Mouse (Mus musculus) inflammation-experienced regulatory T-cells, adult 16 weeks (primary cell): ENCODE data around the gene Arv1. TPM values are rescaled to one million over a fixed set of nuclear protein-coding genes. Genes with fewer than 3 reads are reported as not detected.

Experiments used
- polyA plus RNA-seq: library from polyadenylated mRNA; unstranded; fragments of 100-300 nt; shearing (Covaris generic); gene quantifications from one replicate; pipeline ENCODE4 v1.2.1, GENCODE M21; 2017

Gene Arv1
- 27.6 TPM for polyA plus RNA-seq

DNA sequence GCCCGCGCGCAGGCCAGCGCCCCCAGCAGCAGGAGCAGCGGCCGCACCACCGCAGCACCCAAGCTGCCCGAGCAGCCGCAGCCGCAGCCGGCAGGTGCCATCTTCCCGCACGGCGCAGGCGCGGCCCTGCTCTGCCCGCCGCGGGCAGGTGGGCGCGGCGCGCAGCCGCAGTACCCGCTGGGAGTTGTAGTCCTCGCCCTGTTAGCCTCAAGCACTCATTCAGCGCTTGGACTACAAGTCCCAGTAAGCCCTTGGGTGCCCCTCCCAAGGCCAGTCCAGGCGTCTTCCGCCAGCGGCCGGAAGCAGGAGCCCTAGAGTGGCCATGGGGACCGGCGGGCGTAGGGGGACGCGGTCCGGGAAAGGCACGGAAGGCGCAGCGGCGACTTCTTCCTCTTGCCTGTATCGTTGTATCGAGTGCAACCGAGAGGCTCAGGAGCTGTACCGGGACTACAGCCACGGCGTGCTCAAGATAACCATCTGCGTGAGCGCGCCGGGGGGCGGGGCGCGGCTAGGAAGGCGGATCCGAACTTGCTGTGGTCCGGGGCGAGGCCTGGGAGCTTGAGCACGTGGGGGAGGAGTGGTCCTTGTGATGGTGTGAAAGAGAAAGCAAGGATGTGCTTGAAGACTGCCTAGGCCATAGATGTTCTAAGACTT is at the start of gene Arv1, which contains the start of gene Ttc13:
Gene Arv1, plus strand, starts transcription at position 278 of the 654 bp plus-strand sequence.
Gene Ttc13, minus strand, starts transcription at position 122 of the 654 bp plus-strand sequence.

DNA sequence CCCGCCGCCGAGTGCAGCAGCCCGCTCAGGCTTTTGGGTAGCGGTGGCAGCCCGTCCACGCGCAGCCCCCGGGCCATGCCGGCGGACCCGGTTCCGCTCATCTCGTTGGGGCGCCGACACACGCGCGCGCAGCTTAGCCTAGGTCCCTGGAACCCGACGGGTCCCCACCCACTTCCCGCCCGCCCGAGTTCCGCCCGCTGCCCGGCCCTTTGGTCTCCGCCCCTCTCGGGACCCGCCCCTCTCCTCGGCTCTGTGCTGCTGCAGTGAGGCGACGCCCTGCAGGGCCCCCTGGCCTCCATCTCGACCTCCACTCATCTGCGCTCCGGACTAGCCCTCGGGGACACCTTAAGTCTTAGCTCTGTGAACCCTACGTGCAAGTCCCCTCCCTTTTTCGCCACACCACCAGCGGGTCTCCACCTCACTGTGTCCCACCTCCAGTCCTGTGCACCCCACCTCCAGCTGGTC is 29.8 kb downstream of the Arv1 start, which contains the start of gene Fam89a:
Gene Fam89a, minus strand, starts transcription at position 124 of the 465 bp plus-strand sequence.

Other genes starting within 250 kb of the Arv1 start
- gene Cog2, start 201.4 kb upstream of the Arv1 start, polyA plus RNA-seq, result 77.9 TPM
- gene Agt, start 152.4 kb upstream of the Arv1 start, polyA plus RNA-seq, result not detected
- gene Capn9, start 146.0 kb upstream of the Arv1 start, polyA plus RNA-seq, result not detected
- gene 2310022B05Rik, start 58.8 kb upstream of the Arv1 start, polyA plus RNA-seq, result 1.6 TPM
- 39.2 TPM for gene Ttc13, start 156 bp upstream of the Arv1 start, polyA plus RNA-seq
- 1.1 TPM for gene Fam89a, start 29.7 kb downstream of the Arv1 start, polyA plus RNA-seq
- not detected for gene Trim67, start 71.0 kb downstream of the Arv1 start, polyA plus RNA-seq
- 127 TPM for gene Gnpat, start 140.9 kb downstream of the Arv1 start, polyA plus RNA-seq
- 33.6 TPM for gene 2810004N23Rik, start 141.0 kb downstream of the Arv1 start, polyA plus RNA-seq
- 3.0 TPM for gene Exoc8, start 175.6 kb downstream of the Arv1 start, polyA plus RNA-seq
- gene Sprtn, start 175.7 kb downstream of the Arv1 start, polyA plus RNA-seq, result 3.5 TPM
- 4.5 TPM for gene Egln1, start 227.2 kb downstream of the Arv1 start, polyA plus RNA-seq